19 mouse cellular contexts compared by ENCODE assay signal in the genomic region with DNA sequence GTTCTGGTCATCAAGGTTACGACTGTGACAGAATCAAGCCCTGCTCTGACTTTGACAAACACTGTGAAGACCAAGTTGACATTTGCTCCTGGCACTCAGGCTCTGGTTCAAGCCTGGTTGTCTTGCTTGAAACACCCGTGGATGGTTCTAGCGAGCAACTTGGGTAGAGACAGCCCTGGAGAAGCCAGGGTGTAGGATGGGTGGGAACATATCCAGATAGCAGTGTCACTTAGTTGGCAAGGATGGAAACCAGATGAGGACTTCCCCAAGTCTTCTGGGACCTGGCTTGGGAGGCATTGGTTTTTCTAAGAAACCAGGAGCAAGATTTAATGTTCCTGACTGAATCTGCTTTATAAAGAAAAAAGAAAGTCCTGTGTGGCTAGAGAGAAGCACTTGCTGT. TPM values are rescaled to one million over a fixed set of nuclear protein-coding genes. Genes with fewer than 3 reads are reported as not detected.
"Had no signal": no experiment of that assay in that cellular context is flagged by ENCODE, and none has a peak within 500 bp of the region (broad histone marks: within the 10 kb centered on the region; RNA-seq: fewer than 3 reads in every experiment).

No protein-coding gene starts in this region.

- H3K4me1 ChIP-seq: liver, embryonic 15.5 days; lung, embryonic 15.5 days; stomach, embryonic 15.5 days had no signal

- H3K9me3 ChIP-seq: liver, embryonic 15.5 days; lung, embryonic 15.5 days; megakaryocyte, embryonic 14.5 days; midbrain, embryonic 13.5 days; midbrain, embryonic 15.5 days; neural tube, embryonic 12.5 days; stomach, embryonic 15.5 days had no signal

- H3K4me3 ChIP-seq: liver, embryonic 15.5 days; lung, embryonic 15.5 days; megakaryocyte, embryonic 14.5 days; midbrain, embryonic 13.5 days; midbrain, embryonic 15.5 days; neural tube, embryonic 12.5 days; stomach, embryonic 15.5 days had no signal

- H3K9ac ChIP-seq: liver, embryonic 15.5 days; liver, postnatal 0 days; lung, embryonic 15.5 days; midbrain, embryonic 13.5 days; midbrain, embryonic 15.5 days; neural tube, embryonic 12.5 days; stomach, embryonic 15.5 days had no signal

- H3K4me2 ChIP-seq: liver, embryonic 15.5 days; lung, embryonic 15.5 days; midbrain, embryonic 11.5 days; midbrain, embryonic 13.5 days; midbrain, embryonic 15.5 days; neural tube, embryonic 12.5 days; stomach, embryonic 15.5 days had no signal

- ATAC-seq: liver, postnatal 0 days; lung, postnatal 0 days; midbrain, embryonic 13.5 days; midbrain, embryonic 15.5 days had no signal

- H3K27ac ChIP-seq: liver, embryonic 15.5 days; lung, embryonic 15.5 days; macrophage; midbrain, embryonic 13.5 days; midbrain, embryonic 15.5 days; neural tube, embryonic 12.5 days; stomach, embryonic 15.5 days; stomach, postnatal 0 days had no signal

- DNase-seq: liver, postnatal 0 days; lung, adult 2 months; lung, postnatal 14 days; lung, postnatal 36 days; right cerebral cortex, postnatal 14 days; thymus, postnatal 14 days; thymus, postnatal 36 days had no signal

RNA-seq across cellular contexts. Expression of a gene that starts 4.8 kb away (rescaled TPM):
- polyA plus RNA-seq: liver, embryonic 15.5 days; liver, postnatal 0 days; lung, embryonic 15.5 days; lung, postnatal 0 days; macrophage; midbrain, embryonic 11.5 days; midbrain, embryonic 13.5 days; midbrain, embryonic 15.5 days; neural tube, embryonic 12.5 days; neural tube, embryonic 14.5 days; stomach, embryonic 15.5 days had no signal

RNA-seq across cellular contexts. Expression of a gene that starts 48.2 kb away (rescaled TPM):
- polyA plus RNA-seq: liver, embryonic 15.5 days; liver, postnatal 0 days; lung, adult 2 months; lung, embryonic 15.5 days; lung, postnatal 0 days; macrophage; neural tube, embryonic 12.5 days; stomach, embryonic 15.5 days; stomach, postnatal 0 days had no signal
